Mouse (Mus musculus) heart, postnatal 0 days (tissue): ENCODE results near the gene Uvrag.

Experiments used
- CTCF ChIP-seq: IDR thresholded peaks from 2 replicates; pipeline ENCODE4 v1.5.1; 2016; ENCODE audit warnings: antibody characterized with exemption, control low read depth, low read depth
- EP300 ChIP-seq: IDR thresholded peaks from 2 replicates; pipeline ENCODE4 v1.6.1; 2016; ENCODE audit warnings: antibody characterized with exemption, low read depth

DNA sequence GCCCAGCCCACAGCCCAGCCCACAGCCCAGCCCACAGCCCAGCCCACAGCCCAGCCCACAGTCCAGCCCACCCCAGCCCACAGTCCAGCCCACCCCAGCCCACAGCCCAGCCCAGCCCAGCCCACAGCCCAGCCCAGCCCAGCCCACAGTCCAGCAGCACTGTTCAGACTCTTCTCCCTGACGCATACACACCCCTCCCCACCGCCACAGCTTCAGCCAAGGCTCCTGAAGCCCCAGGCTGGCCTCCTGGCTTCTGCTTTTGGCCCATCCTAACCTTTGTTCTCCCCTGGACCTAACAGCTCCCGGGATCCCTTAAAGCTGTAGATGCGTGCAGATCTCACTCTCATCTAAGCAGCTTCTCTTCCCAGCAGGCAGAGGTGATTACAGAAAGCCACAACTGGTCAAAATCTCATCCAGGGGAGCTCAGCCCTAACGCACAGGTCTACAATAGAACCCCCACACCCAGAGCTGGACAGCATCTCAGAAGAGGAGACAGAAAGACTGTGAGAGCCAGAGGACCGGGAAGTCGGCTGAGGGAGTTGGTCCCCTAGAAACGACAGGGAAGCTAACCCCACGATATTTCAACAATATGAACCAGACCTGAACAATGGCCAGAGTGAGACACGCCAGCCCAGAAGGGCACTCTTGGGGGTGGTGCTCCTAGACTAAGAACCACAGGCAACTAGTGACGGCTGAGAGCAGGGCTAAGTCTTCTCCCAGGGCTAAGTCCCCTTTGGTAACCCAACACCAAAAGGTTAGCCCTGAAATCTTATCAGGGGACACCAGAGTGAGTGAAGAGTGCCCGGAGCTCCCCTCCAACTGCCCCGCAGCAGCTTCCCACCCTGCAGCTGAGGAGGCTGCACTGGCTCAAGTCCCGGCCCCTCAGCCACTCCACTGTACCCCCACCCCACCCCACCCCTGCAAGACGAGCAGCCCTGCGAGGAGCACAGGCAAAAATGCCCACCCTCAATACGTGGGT lies 14.7 kb upstream of the Uvrag start:
- TF ChIP-seq CTCF = no peak
- TF ChIP-seq EP300 = no peak
